Mouse (Mus musculus) ES-E14 (cell line): ENCODE data around the gene Usp15.

Experiments used
- CHD2 ChIP-seq: IDR thresholded peaks from 2 replicates; pipeline ENCODE4 v1.6.1; 2014; ENCODE audit warnings: mild to moderate bottlenecking, low read depth, low read length, inconsistent platforms
- HCFC1 ChIP-seq: IDR thresholded peaks from 2 replicates; pipeline ENCODE4 v1.6.1; 2012; ENCODE audit warnings: low read length, inconsistent platforms, borderline replicate concordance; ENCODE audit not compliant: insufficient read depth
- MAFK ChIP-seq: IDR thresholded peaks from 2 replicates; pipeline ENCODE4 v1.6.1; 2014; ENCODE audit warnings: mild to moderate bottlenecking, low read depth, low read length, inconsistent platforms; ENCODE audit not compliant: insufficient read depth
- ZC3H11A ChIP-seq: IDR thresholded peaks from 2 replicates; pipeline ENCODE4 v1.6.1; 2012; ENCODE audit warnings: low read depth, mild to moderate bottlenecking, inconsistent platforms, low read length, borderline replicate concordance
- ZNF384 ChIP-seq: IDR thresholded peaks from 2 replicates; pipeline ENCODE4 v1.6.1; 2012; ENCODE audit warnings: low read depth, low read length, inconsistent platforms

DNA sequence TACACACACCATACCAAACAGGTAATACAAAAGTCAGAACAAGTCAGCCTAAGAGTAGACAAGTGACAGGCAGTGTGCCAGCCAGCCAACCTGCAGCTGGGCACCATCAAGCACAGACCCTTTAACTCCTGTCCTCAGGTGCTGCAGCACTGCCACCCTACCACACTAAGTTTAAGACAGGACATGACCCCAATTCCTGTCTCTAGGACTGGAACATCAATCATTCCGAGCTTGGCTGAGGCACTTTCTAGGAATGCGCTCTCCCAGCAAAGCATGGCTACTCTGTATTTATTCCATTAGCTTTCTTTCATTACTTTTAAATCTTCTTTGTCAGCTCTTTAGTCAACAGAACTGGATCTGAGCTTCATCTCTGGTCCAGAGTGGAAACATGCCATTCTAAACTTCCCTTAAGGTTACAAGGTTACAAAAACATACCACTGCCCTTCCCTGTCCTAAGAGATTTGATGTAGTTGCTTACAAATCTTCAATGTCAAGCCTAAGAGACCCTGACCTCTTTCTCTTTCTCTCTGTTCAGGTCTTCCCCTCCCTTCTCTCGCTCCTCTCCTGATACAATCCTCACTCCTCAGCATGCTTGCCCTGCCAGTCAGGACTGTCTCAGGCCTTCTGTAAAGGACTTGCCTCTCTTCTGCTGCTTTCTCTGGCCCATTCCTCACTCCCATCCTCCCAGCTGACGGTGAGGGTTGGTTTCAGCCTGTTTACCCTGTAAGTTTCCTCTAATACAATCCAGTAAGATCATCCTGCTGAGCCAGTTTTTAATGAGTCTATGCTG lies 48.6 kb downstream of the Usp15 start:
- TF ChIP-seq CHD2 = no peak
- no peak for TF ChIP-seq HCFC1
- no peak for TF ChIP-seq ZC3H11A
- no peak for TF ChIP-seq ZNF384
- TF ChIP-seq MAFK = no peak
